Mouse (Mus musculus) B cell, adult 67 days (primary cell): ENCODE results near the gene Cbx4. TPM values are rescaled to one million over a fixed set of nuclear protein-coding genes. Genes with fewer than 3 reads are reported as not detected.

ENCODE experiments used
- total RNA-seq, 2 experiments: library from RNA; stranded (reverse); gene quantifications; 4 replicates each; pipeline ENCODE4 v1.2.4; 2023

The Cbx4 gene
- total RNA-seq: 10 to 100 TPM; 81.1 to 83.2 TPM

GRCm38 (mm10) chr11:119086144-119086971 lies at the start of gene Cbx4:
TSS of gene Cbx4 (minus strand) at chr11:119086221.

GRCm38 (mm10) chr11:119040600-119041324 lies 45.3 kb downstream of the Cbx4 start, which contains the start of gene Cbx8:
TSS of gene Cbx8 (minus strand) at chr11:119040969.

Other genes starting within 250 kb of the Cbx4 start
- gene Rbfox3, start 174.6 kb downstream of the Cbx4 start, total RNA-seq: not detected
- gene Enpp7, start 98.0 kb downstream of the Cbx4 start, total RNA-seq: not detected
- 1 to 10 TPM; 6.4 to 7.5 TPM for gene Cbx2, start 63.3 kb downstream of the Cbx4 start, total RNA-seq
- gene Cbx8, start 45.3 kb downstream of the Cbx4 start, total RNA-seq: 10 to 100 TPM; 14.2 to 16.6 TPM
- 1 to 10 TPM in 1 of 2 experiments, not detected in 1; 1.4 TPM for gene Tbc1d16, start 142.3 kb upstream of the Cbx4 start, total RNA-seq
- under 1 TPM; 0.44 to 0.81 TPM for gene Ccdc40, start 142.4 kb upstream of the Cbx4 start, total RNA-seq
- gene Gaa, start 181.7 kb upstream of the Cbx4 start, total RNA-seq: 10 to 100 TPM; 82.2 to 97.4 TPM
- gene Eif4a3, start 213.9 kb upstream of the Cbx4 start, total RNA-seq: 100 to 1,000 TPM; 224 to 227 TPM
- not detected for gene Card14, start 221.5 kb upstream of the Cbx4 start, total RNA-seq